Mouse (Mus musculus): ENCODE measurements around the gene Crkl. TPM values are rescaled to one million over a fixed set of nuclear protein-coding genes. Genes with fewer than 3 reads are reported as not detected.
"Not testable (repeated sequence)": the region's sequence is repeated elsewhere in the genome, so short reads cannot be mapped to it uniquely, and the experiment has no call there.

Crkl gene
- polyA plus RNA-seq, 1 experiment from 2014 or later: 57.8 TPM

- Histone ChIP-seq H3K4me3 (replicated peaks) (peak within 1 kb of the TSS; percentile 48), H3K9ac (peak within 1 kb of the TSS; percentile 59), H3K4me1 (replicated peaks) (peaks cover 11% of the 10 kb centered on the region), H3K9me3 (no peaks in the 10 kb centered on the region), H3K27me3 (replicated peaks) (peaks cover 9% of the 10 kb centered on the region; the same call in 1 of the 2 replicates), H3K4me2 (replicated peaks) (peak within 1 kb of the TSS; percentile 91), H3K36me3 (peaks cover 6% of the 10 kb centered on the region), H3K27ac (no peak within 1 kb of the TSS)
- under 1% methylated on average over 47 of the region's 47 CpGs for WGBS
- ATAC-seq: peak; percentile 91
Measured at GRCm38 (mm10) chr16:17489469-17490111, 37.8 kb downstream of the Crkl start, which contains the start of gene Aifm3. Gene Aifm3 (plus strand): TSS chr16:17489611.

- 74% methylated on average over 5 of the region's 5 CpGs for WGBS
- no peak overlapping the region for H3K27ac ChIP-seq
- no peak overlapping the region for H3K4me2 ChIP-seq (replicated peaks)
- peaks cover 4% of the 10 kb centered on the region; the same call in 1 of the 2 replicates for H3K36me3 ChIP-seq
- peaks cover 12% of the 10 kb centered on the region for H3K4me1 ChIP-seq (replicated peaks)
- H3K27me3 ChIP-seq (replicated peaks): peaks cover 9% of the 10 kb centered on the region; the same call in 1 of the 2 replicates
- ATAC-seq: no peak
- H3K9ac ChIP-seq: no peak overlapping the region
- no peaks in the 10 kb centered on the region for H3K9me3 ChIP-seq
- no peak overlapping the region for H3K4me3 ChIP-seq (replicated peaks)
Measured at GRCm38 (mm10) chr16:17491154-17491553, 39.4 kb downstream of the Crkl start.

GRCm38 (mm10) chr16:17491896-17492561, 40.2 kb downstream of the Crkl start:
- peaks cover 9% of the 10 kb centered on the region; the same call in 1 of the 2 replicates for H3K27me3 ChIP-seq (replicated peaks)
- no peak for ATAC-seq
- no peak overlapping the region for H3K4me2 ChIP-seq (replicated peaks)
- H3K27ac ChIP-seq: no peak overlapping the region
- H3K9me3 ChIP-seq: no peaks in the 10 kb centered on the region
- no peak overlapping the region for H3K4me3 ChIP-seq (replicated peaks)
- H3K4me1 ChIP-seq (replicated peaks): peaks cover 16% of the 10 kb centered on the region
- no peak overlapping the region for H3K9ac ChIP-seq
- 73% methylated on average over 5 of the region's 5 CpGs for WGBS
- peaks cover 4% of the 10 kb centered on the region; the same call in 1 of the 2 replicates for H3K36me3 ChIP-seq

GRCm38 (mm10) chr16:17496499-17497305, 44.9 kb downstream of the Crkl start:
- peak; percentile 51; the same call in 1 of the 2 replicates for ATAC-seq
- Histone ChIP-seq H3K4me3 (replicated peaks) (no peak overlapping the region), H3K9me3 (no peaks in the 10 kb centered on the region), H3K36me3 (no peaks in the 10 kb centered on the region), H3K27me3 (replicated peaks) (no peaks in the 10 kb centered on the region), H3K27ac (0 out of 2 replicates have a peak overlapping the region, but pooled peaks have one; percentile 13), H3K9ac (no peak overlapping the region), H3K4me2 (replicated peaks) (no peak overlapping the region), H3K4me1 (replicated peaks) (peaks cover 8% of the 10 kb centered on the region)
- WGBS: 44% methylated on average over 2 of the region's 2 CpGs

- Histone ChIP-seq H3K4me2 (replicated peaks) (no peak overlapping the region), H3K36me3 (no peaks in the 10 kb centered on the region), H3K4me1 (replicated peaks) (peaks cover 8% of the 10 kb centered on the region), H3K9me3 (no peaks in the 10 kb centered on the region), H3K27ac (no peak overlapping the region), H3K9ac (no peak overlapping the region), H3K27me3 (replicated peaks) (no peaks in the 10 kb centered on the region), H3K4me3 (replicated peaks) (no peak overlapping the region)
- 0 out of 2 replicates have a peak, but pooled peaks have one; percentile 22 for ATAC-seq
- 44% methylated on average over 10 of the region's 10 CpGs for WGBS
Measured at GRCm38 (mm10) chr16:17499249-17499883, 47.6 kb downstream of the Crkl start.

- no peak overlapping the region for H3K4me2 ChIP-seq (replicated peaks)
- H3K27me3 ChIP-seq (replicated peaks): no peaks in the 10 kb centered on the region
- no peak overlapping the region for H3K27ac ChIP-seq
- whole genome bisulfite sequencing: 86% methylated on average over 4 of the region's 4 CpGs
- no peak overlapping the region for H3K9ac ChIP-seq
- no peaks in the 10 kb centered on the region for H3K36me3 ChIP-seq
- H3K4me1 ChIP-seq (replicated peaks): no peaks in the 10 kb centered on the region
- ATAC-seq: no peak
- no peak overlapping the region for H3K4me3 ChIP-seq (replicated peaks)
- H3K9me3 ChIP-seq: no peaks in the 10 kb centered on the region
Measured at GRCm38 (mm10) chr16:17502681-17503080, 50.9 kb downstream of the Crkl start.

GRCm38 (mm10) chr16:17507018-17507552, 55.3 kb downstream of the Crkl start:
- Histone ChIP-seq H3K36me3 (0 out of 2 replicates have a peak, but pooled peaks cover 3% of the 10 kb centered on the region), H3K9ac (no peak overlapping the region), H3K4me1 (replicated peaks) (peaks cover 12% of the 10 kb centered on the region), H3K27ac (no peak overlapping the region), H3K4me3 (replicated peaks) (no peak overlapping the region), H3K9me3 (no peaks in the 10 kb centered on the region), H3K4me2 (replicated peaks) (no peak overlapping the region), H3K27me3 (replicated peaks) (no peaks in the 10 kb centered on the region)
- no peak for ATAC-seq
- 76% methylated on average over 5 of the region's 5 CpGs for WGBS

GRCm38 (mm10) chr16:17508031-17508430, 56.2 kb downstream of the Crkl start:
- ATAC-seq: 0 out of 2 replicates have a peak, but pooled peaks have one; percentile 2
- H3K9ac ChIP-seq: peak overlapping the region; percentile 71
- H3K4me2 ChIP-seq (replicated peaks): peak overlapping the region; percentile 64
- peak overlapping the region; percentile 58 for H3K4me3 ChIP-seq (replicated peaks)
- 0 out of 2 replicates have a peak, but pooled peaks cover 11% of the 10 kb centered on the region for H3K36me3 ChIP-seq
- peaks cover 12% of the 10 kb centered on the region for H3K4me1 ChIP-seq (replicated peaks)
- not testable (repeated sequence) for H3K27me3 ChIP-seq (replicated peaks); H3K9me3 ChIP-seq
- 24% methylated on average over 3 of the region's 3 CpGs for WGBS
- H3K27ac ChIP-seq: peak overlapping the region; percentile 94

GRCm38 (mm10) chr16:17508546-17509239, 56.9 kb downstream of the Crkl start, which contains the start of gene Lztr1:
Gene Lztr1 (plus strand): TSS chr16:17508688.
- peaks cover 12% of the 10 kb centered on the region for H3K4me1 ChIP-seq (replicated peaks)
- H3K4me3 ChIP-seq (replicated peaks): peak within 1 kb of the TSS; percentile 58
- H3K4me2 ChIP-seq (replicated peaks): peak within 1 kb of the TSS; percentile 64
- H3K27me3 ChIP-seq (replicated peaks): no peaks in the 10 kb centered on the region
- peak; percentile 98 for ATAC-seq
- H3K9ac ChIP-seq: peak within 1 kb of the TSS; percentile 71
- no peaks in the 10 kb centered on the region for H3K9me3 ChIP-seq
- peaks cover 17% of the 10 kb centered on the region; the same call in 1 of the 2 replicates for H3K36me3 ChIP-seq
- WGBS: under 1% methylated on average over 50 of the region's 50 CpGs
- H3K27ac ChIP-seq: peak within 1 kb of the TSS; percentile 94

- H3K9ac ChIP-seq: peak overlapping the region; percentile 71
Measured at GRCm38 (mm10) chr16:17509240-17509597, 57.4 kb downstream of the Crkl start.

GRCm38 (mm10) chr16:17510143-17510542, 58.4 kb downstream of the Crkl start:
- no peak for ATAC-seq
- peak overlapping the region; percentile 25 for H3K27ac ChIP-seq
- no peaks in the 10 kb centered on the region for H3K9me3 ChIP-seq
- WGBS: 97% methylated on average over 2 of the region's 2 CpGs
- peaks cover 19% of the 10 kb centered on the region; the same call in 1 of the 2 replicates for H3K36me3 ChIP-seq
- H3K4me3 ChIP-seq (replicated peaks): peak overlapping the region; percentile 58; the same call in 1 of the 2 replicates
- peak overlapping the region; percentile 64 for H3K4me2 ChIP-seq (replicated peaks)
- H3K9ac ChIP-seq: no peak overlapping the region
- H3K4me1 ChIP-seq (replicated peaks): peaks cover 12% of the 10 kb centered on the region
- no peaks in the 10 kb centered on the region for H3K27me3 ChIP-seq (replicated peaks)

More at GRCm38 (mm10) chr16:17509240-17509597, 57.4 kb downstream of the Crkl start:
- peak overlapping the region; percentile 94; the same call in 1 of the 2 replicates for H3K27ac ChIP-seq
- peaks cover 19% of the 10 kb centered on the region; the same call in 1 of the 2 replicates for H3K36me3 ChIP-seq
- H3K4me1 ChIP-seq (replicated peaks): peaks cover 12% of the 10 kb centered on the region
- H3K4me2 ChIP-seq (replicated peaks): peak overlapping the region; percentile 64
- no peaks in the 10 kb centered on the region for H3K27me3 ChIP-seq (replicated peaks)
- 8% methylated on average over 9 of the region's 9 CpGs for WGBS
- peak overlapping the region; percentile 58 for H3K4me3 ChIP-seq (replicated peaks)
- no peak for ATAC-seq
- H3K9me3 ChIP-seq: no peaks in the 10 kb centered on the region
